Mouse (Mus musculus) ES-CJ7 (cell line): ENCODE data around the gene Tmed6.
"Not testable (repeated sequence)": the region's sequence is repeated elsewhere in the genome, so short reads cannot be mapped to it uniquely, and the experiment has no call there.

Experiments
- DNase-seq: peaks from one replicate; pipeline ENCODE4 v3.0.0; 2011; ENCODE audit warnings: low read depth, low spot score

Gene Tmed6

GRCm38 (mm10) chr8:107074128-107074527 is 8.7 kb upstream of the Tmed6 start:
- no peak for DNase-seq

- DNase-seq: peak; percentile 41
These were observed 8.3 kb upstream of the Tmed6 start for GRCm38 (mm10) chr8:107073706-107074105.

DNA sequence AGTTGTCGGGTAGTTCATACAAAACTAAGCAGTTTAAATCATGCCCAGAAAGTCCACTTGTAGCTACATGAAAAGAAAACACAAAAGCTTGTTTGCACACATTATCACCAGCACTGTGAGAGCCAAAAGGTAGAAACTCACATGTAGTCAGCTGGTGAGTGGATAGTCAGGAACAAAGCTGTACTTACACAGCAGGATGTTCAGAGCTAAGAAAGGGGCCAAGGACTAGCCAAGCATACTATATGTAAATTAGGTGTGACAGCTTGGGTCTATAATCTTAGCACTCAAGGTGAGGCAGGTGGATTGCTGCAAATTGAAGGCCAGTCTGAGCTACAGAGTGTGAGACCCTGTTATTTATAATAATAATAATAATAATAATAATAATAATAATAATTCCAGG is 2.8 kb downstream of the Tmed6 start:
- DNase-seq: no peak

- DNase-seq: peak; percentile 70
These were observed 8.5 kb downstream of the Tmed6 start for GRCm38 (mm10) chr8:107056973-107057369.

DNA sequence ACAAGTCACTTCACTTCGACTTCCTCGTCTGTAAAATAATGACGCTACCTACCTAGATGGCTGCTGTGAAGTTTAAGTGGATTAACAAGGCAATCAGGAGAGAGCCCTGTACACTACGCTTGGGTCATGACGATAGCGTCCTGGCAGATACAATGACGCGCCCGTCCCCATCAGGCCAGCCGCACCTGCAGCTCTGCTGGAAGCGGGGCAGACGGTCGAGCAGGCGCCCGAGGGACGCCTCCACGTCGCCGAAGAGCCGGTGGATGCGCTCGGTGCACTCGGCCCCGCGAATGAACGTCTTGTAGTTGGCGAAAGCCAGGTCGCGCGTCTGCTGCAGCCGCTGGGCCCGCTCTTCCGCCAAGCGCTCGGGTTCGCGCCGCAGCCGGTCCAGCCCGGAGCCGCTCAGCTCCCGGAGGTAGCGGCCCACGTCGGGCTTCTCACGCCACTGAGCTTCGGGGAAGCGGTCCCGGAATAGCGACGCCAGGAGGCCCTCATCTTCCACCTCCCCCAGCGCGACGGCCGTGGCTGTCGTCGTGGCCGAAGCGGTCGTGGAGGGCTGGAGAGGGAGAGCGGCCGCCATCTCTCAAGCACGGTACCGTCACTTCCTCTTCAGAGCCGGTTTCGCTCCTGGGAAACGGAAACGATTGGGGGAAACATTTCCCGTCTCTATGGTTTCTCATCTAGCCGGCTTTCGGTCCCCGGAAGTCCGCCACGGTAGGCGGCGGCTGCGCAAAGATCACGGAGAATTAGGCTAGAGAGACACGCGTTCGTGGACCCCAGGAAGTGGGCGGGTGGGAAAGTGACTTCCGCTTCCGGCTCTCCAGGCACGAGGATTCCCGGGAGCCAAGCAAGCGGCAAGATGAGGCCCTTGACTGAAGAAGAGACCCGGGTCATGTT is 9.1 kb downstream of the Tmed6 start, which contains the start of the genes Cog8 and Nip7:
Gene Cog8 (minus strand): TSS at position 614 of the 897 bp plus-strand sequence.
Gene Nip7 (plus strand): TSS at position 802 of the 897 bp plus-strand sequence.
- peak; percentile 100 for DNase-seq

GRCm38 (mm10) chr8:107052046-107052445 is 13.4 kb downstream of the Tmed6 start:
- no peak for DNase-seq

DNA sequence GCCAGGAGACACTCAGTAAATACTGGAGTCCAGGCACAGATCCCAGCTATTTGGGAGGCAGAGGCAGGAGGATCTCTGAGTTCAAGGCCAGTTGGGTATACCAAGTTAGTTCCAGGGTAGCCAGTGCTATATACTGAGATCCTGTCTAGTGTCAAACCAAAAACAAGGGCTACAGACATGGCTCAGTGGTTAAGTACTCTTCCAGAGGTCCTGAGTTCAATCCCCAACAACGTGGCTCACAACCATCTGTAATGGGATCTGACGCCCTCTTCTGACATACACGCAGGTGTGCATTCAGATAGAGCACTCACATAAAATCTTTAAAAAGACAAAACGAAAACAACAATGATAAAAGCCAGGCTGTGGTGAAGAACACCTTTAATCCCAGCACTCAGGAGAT is 16.0 kb downstream of the Tmed6 start:
- peak; percentile 71 for DNase-seq

GRCm38 (mm10) chr8:107048061-107048941 is 17.1 kb downstream of the Tmed6 start, which contains the start of gene Pdf:
Pdf (minus strand) TSS chr8:107048614.
- DNase-seq: peak; percentile 87

GRCm38 (mm10) chr8:107046976-107047375 is 18.5 kb downstream of the Tmed6 start:
- DNase-seq: no peak

- no peak for DNase-seq
These were observed 20.0 kb downstream of the Tmed6 start for GRCm38 (mm10) chr8:107045478-107045877.

DNA sequence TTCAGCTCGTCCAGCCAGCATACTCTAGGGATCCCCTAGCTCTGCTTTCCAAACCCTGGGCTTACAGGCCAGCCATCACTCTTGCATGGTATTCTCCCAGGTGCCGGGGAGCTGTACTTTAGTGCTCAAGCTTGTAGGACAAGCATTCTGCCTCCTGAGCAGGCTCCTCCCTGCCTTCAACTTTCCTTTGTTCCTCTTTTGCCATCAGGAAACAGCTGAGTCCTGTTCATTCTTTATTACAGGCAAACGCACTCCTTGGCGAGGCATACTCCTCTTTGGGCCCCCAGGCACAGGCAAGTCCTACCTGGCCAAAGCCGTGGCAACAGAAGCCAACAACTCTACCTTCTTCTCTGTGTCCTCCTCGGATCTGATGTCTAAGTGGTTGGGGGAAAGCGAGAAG is 24.8 kb downstream of the Tmed6 start:
- no peak for DNase-seq

GRCm38 (mm10) chr8:107036626-107037025 is 28.8 kb downstream of the Tmed6 start:
- DNase-seq: no peak

DNA sequence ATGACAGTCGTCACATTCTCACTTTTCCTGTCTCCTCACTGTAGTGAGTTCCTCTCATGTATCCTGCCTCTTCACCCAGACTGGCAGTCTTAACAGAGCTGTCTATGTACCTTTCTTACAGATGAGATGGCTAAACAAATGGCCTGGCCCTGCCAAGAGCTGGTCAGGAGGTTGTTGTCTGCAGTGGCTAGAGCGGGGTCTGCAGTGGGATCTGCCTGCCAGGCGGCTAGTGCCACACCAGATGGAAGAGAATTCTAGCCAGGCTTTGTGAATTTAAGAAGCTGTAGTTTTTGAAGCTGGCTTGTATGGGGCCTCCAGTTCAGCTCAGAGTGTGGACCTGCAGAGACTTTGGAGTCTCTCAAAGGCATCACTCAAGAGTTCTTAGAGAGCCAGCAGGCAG is 29.8 kb downstream of the Tmed6 start:
- DNase-seq: no peak

- DNase-seq: not testable (repeated sequence)
These were observed 31.8 kb downstream of the Tmed6 start for GRCm38 (mm10) chr8:107033609-107034008.

- DNase-seq: no peak
These were observed 33.8 kb downstream of the Tmed6 start for GRCm38 (mm10) chr8:107031577-107032090.

DNA sequence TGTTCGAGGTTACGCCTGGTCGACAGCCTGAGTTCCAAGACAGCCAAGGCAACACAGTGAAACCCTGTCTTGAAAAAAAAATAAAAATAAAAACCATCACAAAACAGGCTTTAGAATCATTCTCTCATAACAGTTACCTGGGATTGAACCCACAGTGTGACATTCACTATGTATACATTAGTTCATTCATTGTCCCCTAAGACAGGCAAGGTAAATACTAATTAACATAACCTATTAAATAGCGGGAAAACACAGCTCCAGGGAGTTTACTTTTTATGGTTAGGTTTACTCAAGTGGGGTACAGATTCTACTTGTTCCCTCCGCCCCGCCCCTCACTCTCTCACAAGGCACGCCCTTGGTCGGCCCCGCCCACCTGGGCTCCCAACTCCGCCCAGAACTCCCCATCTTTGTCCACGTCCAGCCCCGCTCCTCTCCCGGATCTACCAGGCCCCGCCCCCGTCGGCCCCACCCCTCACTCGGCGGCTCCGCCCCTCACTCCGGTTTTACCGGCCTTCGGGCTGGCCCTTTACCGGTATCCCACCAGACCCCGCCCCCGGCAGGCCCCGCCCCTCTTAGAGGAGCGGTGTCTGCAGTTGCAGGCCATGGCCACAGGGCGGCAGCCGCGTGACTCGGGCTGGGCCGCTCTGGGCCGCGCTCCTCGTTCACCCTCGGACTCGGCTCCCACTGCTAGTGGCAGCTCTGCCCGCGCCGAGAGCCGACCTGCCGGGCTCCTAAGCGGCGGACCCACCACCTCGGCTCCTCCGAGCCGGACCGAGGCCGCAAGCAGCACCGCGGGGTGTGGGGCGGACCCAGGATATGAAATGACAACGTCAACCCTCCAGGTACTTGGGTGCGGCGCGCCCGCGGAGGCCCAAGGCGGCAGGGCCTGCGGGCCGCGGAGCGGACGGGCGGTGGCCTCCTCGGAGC is 34.5 kb downstream of the Tmed6 start, which contains the start of gene Vps4a:
Gene Vps4a (plus strand): TSS at position 573 of the 927 bp plus-strand sequence.
- peak; percentile 99 for DNase-seq

DNA sequence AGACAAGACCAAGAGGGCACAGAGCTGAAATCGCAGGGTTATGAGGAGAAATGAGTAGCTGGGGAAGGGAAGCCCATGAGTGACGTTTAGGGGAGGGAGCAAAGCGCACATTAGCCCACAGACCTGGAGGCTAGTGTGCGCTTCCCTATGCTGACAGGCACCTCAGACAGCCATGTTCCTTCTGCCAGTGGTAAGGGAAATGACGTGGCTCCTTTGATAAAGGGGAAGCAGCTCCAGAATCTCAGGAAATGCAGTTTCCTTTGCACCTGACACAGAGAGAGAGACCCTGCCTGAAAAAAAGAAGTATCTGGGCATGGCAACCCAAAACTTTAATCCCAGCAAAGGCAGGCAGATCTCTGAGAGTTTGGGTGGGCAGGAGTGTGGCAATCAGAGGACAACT is 35.4 kb downstream of the Tmed6 start:
- no peak for DNase-seq

DNA sequence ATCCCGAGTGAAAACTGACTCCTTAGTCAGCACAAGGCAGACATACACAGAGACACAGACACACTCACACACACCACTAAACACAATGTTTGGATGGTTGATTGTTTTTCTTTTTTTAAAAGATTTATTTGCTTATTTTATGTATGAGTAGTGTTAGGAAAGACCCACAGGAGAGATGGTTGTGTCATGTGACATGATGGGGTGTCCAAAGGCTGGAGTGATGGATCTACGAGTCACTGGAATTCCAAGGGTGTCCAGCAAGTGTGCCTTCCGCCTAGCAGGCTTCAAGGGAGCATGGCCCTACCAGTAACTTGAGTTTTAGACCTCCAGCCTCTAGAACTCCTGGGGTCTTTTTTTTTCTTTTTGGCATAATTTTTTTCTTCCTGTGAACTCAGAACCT is 36.1 kb downstream of the Tmed6 start:
- no peak for DNase-seq

GRCm38 (mm10) chr8:107023479-107023878 is 42.0 kb downstream of the Tmed6 start:
- DNase-seq: no peak

GRCm38 (mm10) chr8:107014915-107015314 is 50.5 kb downstream of the Tmed6 start:
- no peak for DNase-seq

DNA sequence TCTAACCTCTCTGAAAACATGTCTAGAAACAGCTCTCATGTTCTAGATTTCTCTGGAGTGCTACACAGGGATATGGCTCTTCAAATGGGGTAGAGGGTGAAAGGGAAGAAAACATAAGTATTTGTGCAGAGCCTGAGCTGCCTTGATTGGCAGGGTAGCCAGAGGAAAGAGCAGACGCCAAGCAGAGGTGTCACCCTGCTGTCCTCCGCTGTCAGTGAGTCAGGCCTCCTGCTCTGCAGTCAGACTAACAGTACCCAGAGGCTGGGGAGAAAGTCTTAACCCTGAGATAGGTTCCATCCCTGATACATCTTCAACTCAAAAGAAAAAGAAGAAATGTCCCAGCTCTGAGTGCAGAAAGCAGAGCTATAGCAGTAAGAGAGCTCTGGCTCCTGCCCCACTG is 52.8 kb downstream of the Tmed6 start:
- no peak for DNase-seq
